Mouse (Mus musculus) adrenal gland, adult (tissue): Measurements from ENCODE around the gene D16Ertd472e.

Experiments used
- DNase-seq, 2 experiments: peaks; one replicate each; pipeline ENCODE4 v3.0.0; 2022 to 2023; ENCODE audit warnings: low spot score in 1 of 2; ENCODE audit not compliant: inconsistent age in 2 of 2

D16Ertd472e gene

DNA sequence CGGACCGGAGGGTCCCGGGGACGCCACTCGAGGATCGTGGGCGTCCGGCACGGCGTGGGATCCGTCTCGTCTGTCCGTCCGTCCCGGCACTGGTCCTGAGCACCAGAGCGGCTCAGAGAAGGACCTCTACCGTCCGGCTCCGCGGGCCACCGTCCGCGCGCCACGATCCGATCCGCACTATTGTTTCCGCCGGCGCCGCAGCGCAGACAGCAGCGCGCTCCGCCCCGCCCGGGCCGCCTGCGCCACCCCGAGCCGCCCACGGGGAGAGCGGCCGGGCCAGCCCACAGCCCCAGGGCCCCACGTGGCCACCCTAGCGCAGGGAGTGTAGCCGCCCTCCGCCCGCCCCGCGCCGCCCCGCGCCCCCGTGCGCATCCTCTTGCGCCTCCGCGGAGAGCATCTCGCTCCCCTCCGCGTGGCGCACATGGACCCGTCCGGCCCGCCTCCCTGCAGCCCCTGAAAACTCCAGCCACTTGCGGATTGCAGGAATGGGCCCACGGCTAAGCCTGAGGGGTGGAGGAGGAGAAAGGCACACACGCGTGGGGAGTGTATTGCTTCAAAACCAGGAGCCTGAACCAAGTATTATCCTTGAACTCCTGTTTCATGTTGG lies at the start of gene D16Ertd472e:
D16Ertd472e (minus strand) TSS at position 231 of the 607 bp plus-strand sequence.
- peak; percentile 94 to 97 for DNase-seq

DNA sequence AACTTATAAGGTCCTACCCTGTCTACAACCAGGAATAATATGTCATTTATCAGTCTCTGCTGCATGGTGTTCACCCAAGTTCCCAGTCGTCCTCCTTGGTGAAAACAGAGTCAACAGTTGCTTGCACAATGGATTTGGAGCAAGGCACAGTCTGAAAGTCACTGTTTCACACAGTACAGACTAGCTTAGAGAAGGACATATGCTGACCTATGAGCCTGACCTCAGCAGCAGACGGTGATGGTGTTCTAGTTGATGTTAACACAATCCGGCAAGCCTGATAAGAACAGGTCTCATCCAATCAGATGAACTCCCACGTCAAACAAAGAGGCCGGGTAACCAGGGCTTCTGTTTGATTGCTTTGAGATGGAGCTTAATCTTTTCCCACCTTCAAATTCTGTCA lies 46.2 kb upstream of the D16Ertd472e start:
- no peak for DNase-seq

DNA sequence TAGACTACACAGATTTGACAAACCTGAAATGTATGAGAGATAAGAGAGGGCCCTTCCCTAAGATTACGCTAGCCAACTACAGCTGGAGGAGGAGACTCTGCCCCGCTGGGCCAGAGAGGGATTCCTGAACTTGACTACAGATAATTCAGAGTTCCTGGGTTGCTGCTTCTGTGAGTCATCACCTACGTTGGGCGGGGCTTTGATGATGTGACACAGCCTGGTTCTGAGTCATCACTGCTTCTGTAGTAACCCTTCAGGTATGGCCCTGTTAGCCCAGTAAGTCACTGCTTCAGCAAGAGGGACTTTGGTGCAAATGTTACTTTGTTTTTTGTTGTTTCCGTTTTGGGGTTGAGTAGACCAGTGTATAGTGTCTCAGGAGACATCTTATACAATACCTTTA lies 42.9 kb upstream of the D16Ertd472e start:
- DNase-seq, result peak; percentile 84 to 94

DNA sequence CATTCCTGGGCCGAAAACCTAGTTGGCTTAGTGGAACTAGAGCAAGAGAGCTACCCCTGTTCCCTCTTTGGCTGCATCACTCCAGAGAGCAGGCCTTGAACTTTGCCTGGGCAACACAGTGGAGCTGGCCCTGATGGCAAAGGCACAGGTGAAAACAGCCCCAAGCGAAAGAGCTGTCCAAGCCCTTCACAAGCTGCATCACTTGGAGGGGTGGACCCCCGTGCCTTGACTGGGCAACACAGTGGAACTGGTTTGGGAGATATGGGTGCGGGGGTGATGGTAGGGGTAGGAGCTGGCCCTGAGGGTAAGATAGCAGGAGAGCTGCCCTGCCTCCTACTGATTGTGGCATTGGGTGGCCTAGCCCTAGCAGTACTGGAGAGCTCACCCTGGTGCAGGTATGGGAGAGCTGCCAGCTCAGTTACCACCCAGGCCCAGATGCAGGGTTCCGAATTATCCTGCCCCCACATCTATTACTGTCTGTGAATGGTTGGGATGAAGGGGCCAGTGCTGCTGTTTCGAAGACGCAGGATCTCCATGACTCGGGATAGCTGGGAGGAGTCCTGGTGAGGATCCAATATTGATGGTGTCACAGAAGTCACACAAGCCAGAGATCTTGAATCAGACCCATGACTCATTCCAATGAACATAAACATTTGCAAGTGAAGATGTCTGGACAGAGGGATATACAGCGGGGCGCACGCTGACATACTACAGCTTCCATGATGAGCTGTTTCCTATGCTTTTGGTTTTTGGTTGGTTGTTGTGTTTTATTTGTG lies 41.4 kb upstream of the D16Ertd472e start:
- DNase-seq, result peak in 1 of 2 experiments; percentile 75

DNA sequence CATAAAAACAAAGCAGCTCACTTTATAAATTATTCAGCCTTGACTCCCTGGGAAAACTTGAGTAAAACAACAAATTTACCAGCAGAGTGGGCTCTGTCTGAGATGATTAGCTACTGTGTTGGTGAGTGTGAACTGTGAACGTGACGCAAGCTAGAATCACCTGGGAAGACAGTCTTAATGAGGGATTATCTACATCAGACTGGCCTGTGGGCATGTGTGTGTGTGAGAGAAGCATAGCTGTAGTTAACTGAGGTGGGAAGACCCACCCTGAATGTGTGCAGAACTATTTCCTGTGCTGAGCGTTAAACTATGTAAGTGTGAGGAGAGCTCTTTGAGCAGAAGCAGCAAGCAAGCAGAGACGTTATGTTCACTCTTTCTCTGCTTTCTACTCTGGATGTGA lies 29.7 kb upstream of the D16Ertd472e start:
- no peak for DNase-seq

DNA sequence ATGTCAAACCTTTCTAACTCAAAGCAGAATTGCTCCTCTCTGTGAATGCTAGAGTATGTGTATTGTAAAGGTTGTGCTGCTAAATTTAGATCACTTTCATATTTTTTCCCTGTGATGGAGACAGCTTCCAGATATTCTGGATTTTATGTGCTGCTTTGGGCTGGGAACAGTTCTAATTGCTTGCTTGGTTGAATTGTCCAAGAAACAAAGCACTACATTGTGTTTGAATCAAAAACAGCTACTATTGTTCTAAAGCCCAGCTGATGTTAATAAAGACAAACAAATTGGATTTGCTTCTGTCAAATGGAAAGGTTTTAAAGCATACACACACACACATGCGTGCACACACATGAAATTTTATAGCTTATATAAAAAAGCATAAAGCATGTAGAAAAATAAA lies 22.4 kb upstream of the D16Ertd472e start:
- DNase-seq, result no peak

GRCm38 (mm10) chr16:78596381-78596780 lies 19.9 kb upstream of the D16Ertd472e start:
- no peak for DNase-seq

- no peak for DNase-seq
Observed at GRCm38 (mm10) chr16:78595821-78596220, 19.3 kb upstream of the D16Ertd472e start.

- DNase-seq, result no peak
Observed at GRCm38 (mm10) chr16:78594154-78594553, 17.6 kb upstream of the D16Ertd472e start.

DNA sequence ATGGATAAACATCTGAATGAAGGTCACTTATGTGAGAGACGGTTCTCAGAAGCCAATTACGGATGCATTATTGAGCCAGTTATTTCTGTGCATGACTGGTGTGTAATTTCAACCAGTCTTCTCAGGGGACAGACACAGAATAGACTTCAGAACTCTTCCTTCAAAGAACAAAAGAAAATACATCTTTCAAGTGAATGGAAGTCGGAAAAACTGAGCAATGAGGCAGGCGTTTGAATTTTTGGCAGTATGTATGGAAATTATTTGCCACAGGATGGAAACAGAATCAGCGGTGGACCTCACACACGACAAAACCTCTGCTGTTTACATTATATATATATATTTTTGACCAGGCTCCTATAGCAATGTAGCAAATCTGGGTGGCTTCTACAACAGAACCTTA lies 14.6 kb upstream of the D16Ertd472e start:
- DNase-seq, result no peak

GRCm38 (mm10) chr16:78588821-78589220 lies 12.3 kb upstream of the D16Ertd472e start:
- no peak for DNase-seq

DNA sequence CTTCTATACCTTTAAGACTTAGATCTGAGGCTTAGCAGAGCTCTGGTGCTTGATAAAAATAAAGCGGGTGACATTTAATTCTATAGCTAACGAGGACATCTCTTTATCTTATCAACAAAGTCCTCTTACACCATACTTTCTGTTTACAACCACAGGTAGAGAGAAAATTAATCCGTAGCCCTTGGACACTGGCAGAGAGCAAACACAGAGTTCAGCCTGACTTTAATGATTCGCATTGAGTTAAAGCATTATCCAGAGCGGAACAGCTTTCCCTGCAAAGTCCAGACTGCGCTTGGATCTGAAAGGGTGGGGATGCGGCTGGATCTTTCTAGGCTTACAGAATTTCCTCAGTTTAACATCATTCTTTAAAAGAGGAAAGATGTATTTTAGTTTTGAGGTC lies 10.1 kb upstream of the D16Ertd472e start:
- DNase-seq, result no peak

- no peak for DNase-seq
Observed at GRCm38 (mm10) chr16:78585664-78586397, 9.3 kb upstream of the D16Ertd472e start.

- no peak for DNase-seq
Observed at GRCm38 (mm10) chr16:78585163-78585562, 8.7 kb upstream of the D16Ertd472e start.

- no peak for DNase-seq
Observed at GRCm38 (mm10) chr16:78583968-78584367, 7.5 kb upstream of the D16Ertd472e start.

- DNase-seq, result no peak
Observed at GRCm38 (mm10) chr16:78580387-78580786, 3.9 kb upstream of the D16Ertd472e start.

- DNase-seq, result no peak
Observed at GRCm38 (mm10) chr16:78579386-78579785, 2.9 kb upstream of the D16Ertd472e start.

GRCm38 (mm10) chr16:78577085-78577671 lies 670 bp upstream of the D16Ertd472e start:
- peak; percentile 53 to 87 for DNase-seq

DNA sequence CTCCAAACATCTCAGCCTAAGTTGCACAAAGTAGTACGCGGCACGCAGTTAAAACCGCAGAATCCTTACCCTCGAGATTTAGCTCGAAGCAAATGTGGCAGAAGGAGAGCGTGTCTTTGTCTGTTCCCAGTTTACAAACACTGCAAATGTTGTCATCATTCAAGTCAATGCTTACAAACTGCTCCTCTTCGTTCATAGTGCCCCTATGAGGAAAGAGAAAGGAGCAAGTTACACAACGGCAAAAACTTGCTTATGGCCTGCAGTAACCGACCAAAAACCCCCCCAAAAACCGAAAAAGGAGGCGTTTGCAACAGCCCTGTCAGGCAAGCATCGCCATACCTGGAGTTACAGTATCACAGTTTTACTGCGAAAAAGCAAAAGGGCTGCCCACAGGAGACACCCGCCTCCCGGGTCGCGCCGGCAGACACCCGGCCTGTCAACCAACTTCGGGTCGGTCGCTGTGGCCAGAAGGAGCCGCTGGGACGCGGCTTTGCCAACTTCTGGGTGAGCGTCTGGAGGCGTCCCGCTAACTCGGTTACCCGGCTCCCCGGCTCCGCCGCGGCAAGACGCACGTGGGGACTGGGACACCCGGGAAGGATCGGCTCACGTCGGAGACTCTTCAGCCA lies 543 bp downstream of the D16Ertd472e start:
- DNase-seq, result no peak

DNA sequence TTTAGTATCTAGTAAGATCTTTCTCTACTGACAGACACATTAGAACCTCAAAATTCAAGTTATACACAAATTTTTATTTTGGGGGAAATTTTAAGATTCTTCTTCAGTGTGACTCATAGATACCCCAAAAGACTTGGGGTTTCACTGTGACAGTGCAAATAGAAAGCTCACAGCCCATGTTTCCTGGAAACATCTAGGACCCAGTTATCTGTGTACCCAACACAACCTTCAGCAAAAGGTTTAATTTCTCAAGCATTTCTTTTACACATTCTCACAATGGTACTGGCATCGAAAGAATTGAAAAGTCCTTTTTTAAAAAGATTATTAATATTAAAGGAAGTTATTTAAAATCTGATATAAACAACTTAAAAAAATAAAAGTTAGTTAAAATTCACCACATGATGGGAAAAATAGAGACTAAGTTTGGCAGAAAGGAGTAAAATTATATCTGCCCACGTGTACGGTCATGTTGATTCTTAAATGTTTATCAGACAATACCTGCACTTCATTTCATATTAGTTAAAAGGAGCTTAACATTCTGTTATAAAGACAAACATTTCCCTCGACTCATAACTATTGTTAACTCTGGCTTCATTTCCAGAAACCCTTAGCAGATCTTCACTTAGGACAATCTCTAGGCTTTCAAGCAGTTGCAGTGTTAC lies 1.2 kb downstream of the D16Ertd472e start:
- peak in 1 of 2 experiments; percentile 28 for DNase-seq

- DNase-seq, result no peak
Observed at GRCm38 (mm10) chr16:78574241-78574640, 2.3 kb downstream of the D16Ertd472e start.
